Mouse (Mus musculus): ENCODE results near the gene D6Wsu163e. TPM values are rescaled to one million over a fixed set of nuclear protein-coding genes. Genes with fewer than 3 reads are reported as not detected.

The D6Wsu163e gene
- total RNA-seq, 1 experiment from 2014 or later: 24.7 TPM

GRCm38 (mm10) chr6:127006551-127006950 lies 66.8 kb downstream of the D6Wsu163e start:
- DNase-seq: no peak

GRCm38 (mm10) chr6:127010021-127010420 lies 70.3 kb downstream of the D6Wsu163e start:
- no peak for DNase-seq

- no peak for DNase-seq
Observed at GRCm38 (mm10) chr6:127011947-127012535, 72.3 kb downstream of the D6Wsu163e start.

- DNase-seq: no peak
Observed at GRCm38 (mm10) chr6:127014906-127015770, 75.4 kb downstream of the D6Wsu163e start, which contains the start of gene Fgf6. Gene Fgf6 (plus strand): TSS chr6:127015586.

- DNase-seq: no peak
Observed at GRCm38 (mm10) chr6:127019254-127019653, 79.5 kb downstream of the D6Wsu163e start.

GRCm38 (mm10) chr6:127020431-127020830 lies 80.7 kb downstream of the D6Wsu163e start:
- no peak for DNase-seq

GRCm38 (mm10) chr6:127024836-127025235 lies 85.1 kb downstream of the D6Wsu163e start:
- no peak for DNase-seq

Other genes with a start within 250 kb of the D6Wsu163e start
- gene Kcna6, start 199.3 kb upstream of the D6Wsu163e start, total RNA-seq (2021): 1.5 and 1.6 TPM in 2 replicates
- gene Ndufa9, start 90.8 kb upstream of the D6Wsu163e start, total RNA-seq (2021): 182 and 198 TPM in 2 replicates
- not detected in 2 replicates for gene Akap3, start 86.9 kb upstream of the D6Wsu163e start, total RNA-seq (2021)
- gene Dyrk4, start 18.1 kb upstream of the D6Wsu163e start, total RNA-seq (2021): not detected in 2 replicates
- 3.7 and 5.9 TPM in 2 replicates for gene Rad51ap1, start 375 bp upstream of the D6Wsu163e start, total RNA-seq (2021)
- gene Fgf6, start 75.6 kb downstream of the D6Wsu163e start, total RNA-seq (2021): not detected in 2 replicates
- not detected in 2 replicates for gene Fgf23, start 132.9 kb downstream of the D6Wsu163e start, total RNA-seq (2021)
- 16.1 and 22.9 TPM in 2 replicates for gene Tigar, start 169.6 kb downstream of the D6Wsu163e start, total RNA-seq (2021)
- gene Ccnd2, start 212.2 kb downstream of the D6Wsu163e start, total RNA-seq (2021): 233 and 374 TPM in 2 replicates